Mouse (Mus musculus) hindbrain, embryonic 16.5 days (tissue): Measurements from ENCODE around the gene Tmprss11a. TPM values are rescaled to one million over a fixed set of nuclear protein-coding genes. Genes with fewer than 3 reads are reported as not detected.

ENCODE experiments used
- ATAC-seq: fragments of 200-750 bp; cut with Nextera tagmentation; 2 replicates; pipeline ENCODE4 v1.8.0; 2017; ENCODE audit warnings: moderate TSS enrichment, moderate library complexity
- H3K27ac ChIP-seq: fragments of 300-500 bp; sonication (generic); 2 replicates; pipeline ENCODE4 v1.5.1; 2014; ENCODE audit warnings: low read depth, mild to moderate bottlenecking, control low read depth, low read length, moderate library complexity
- H3K27me3 ChIP-seq: fragments of 300-500 bp; sonication (generic); replicated peaks from 2 replicates; pipeline ENCODE4 v1.6.1; 2014; ENCODE audit warnings: low read length; ENCODE audit not compliant: control insufficient read depth, insufficient read depth
- H3K36me3 ChIP-seq: fragments of 300-500 bp; sonication (generic); 2 replicates; pipeline ENCODE4 v1.6.1; 2014; ENCODE audit warnings: mild to moderate bottlenecking, low read length, moderate library complexity, mixed read lengths; ENCODE audit not compliant: control insufficient read depth, insufficient read depth
- H3K4me1 ChIP-seq: fragments of 300-500 bp; sonication (generic); 2 replicates; pipeline ENCODE4 v1.6.1; 2014; ENCODE audit warnings: low read depth, low read length; ENCODE audit not compliant: control insufficient read depth, insufficient read depth
- H3K4me2 ChIP-seq: fragments of 300-500 bp; sonication (generic); 2 replicates; pipeline ENCODE4 v1.6.1; 2014; ENCODE audit warnings: mild to moderate bottlenecking, low read length, control low read depth, moderate library complexity
- H3K4me3 ChIP-seq: fragments of 300-500 bp; sonication (generic); 2 replicates; pipeline ENCODE4 v1.5.1; 2014; ENCODE audit warnings: mild to moderate bottlenecking, low read length, control low read depth, moderate library complexity
- H3K9ac ChIP-seq: fragments of 300-500 bp; sonication (generic); 2 replicates; pipeline ENCODE4 v1.6.1; 2014; ENCODE audit warnings: low read depth, mild to moderate bottlenecking, control low read depth, low read length, moderate library complexity
- H3K9me3 ChIP-seq: fragments of 300-500 bp; sonication (generic); 2 replicates; pipeline ENCODE4 v1.6.1; 2014; ENCODE audit warnings: mild to moderate bottlenecking, low read length, moderate library complexity; ENCODE audit not compliant: control insufficient read depth
- WGBS: fragments of 180-500 bp; shearing (Covaris S2); extraction: QIAGEN DNeasy Blood & Tissue Kit; methylation state at CpG from one replicate; pipeline ENCODE4 v1.1.7; 2014; 5-methylcytosine and 5-hydroxymethylcytosine counted together
- polyA plus RNA-seq: library from polyadenylated mRNA; unstranded; fragments of >200 nt; fragmentation: Nextera tagmentation; extraction: Ambion mirVana; gene quantifications from 2 replicates; pipeline ENCODE4 v1.2.1, GENCODE M21; 2015

The Tmprss11a gene
- polyA plus RNA-seq = not detected in 2 replicates

DNA sequence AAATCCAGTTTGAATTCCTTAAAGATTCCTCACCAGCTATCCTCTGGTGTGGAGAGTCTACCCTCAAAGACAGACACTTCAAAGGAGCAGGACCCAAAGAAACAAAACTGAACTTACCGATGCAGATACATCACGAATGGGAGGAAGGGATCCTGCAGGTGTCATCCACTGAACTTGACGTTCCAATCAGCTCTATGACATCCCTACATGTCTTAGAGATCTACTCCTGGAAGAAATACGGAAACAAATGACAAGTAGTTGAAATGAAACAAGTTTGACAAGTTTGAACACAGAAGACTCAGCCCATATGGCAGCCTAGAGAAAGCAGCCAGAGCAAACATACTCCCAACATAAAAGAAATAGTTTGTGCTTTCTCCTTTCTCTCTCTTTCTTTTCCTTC, at the start of gene Tmprss11a:
TSS of gene Tmprss11a (minus strand) at position 101 of the 400 bp plus-strand sequence.
- no peaks in the 10 kb centered on the region for H3K36me3 ChIP-seq
- 70% methylated on average over 4 of the region's 4 CpGs for WGBS
- no peak within 1 kb of the TSS for H3K4me3 ChIP-seq
- H3K27me3 ChIP-seq = no peaks in the 10 kb centered on the region
- H3K9ac ChIP-seq = no peak within 1 kb of the TSS
- no peaks in the 10 kb centered on the region for H3K9me3 ChIP-seq
- H3K4me2 ChIP-seq = no peak within 1 kb of the TSS
- ATAC-seq = no peak
- no peak within 1 kb of the TSS for H3K27ac ChIP-seq
- no peaks in the 10 kb centered on the region for H3K4me1 ChIP-seq

DNA sequence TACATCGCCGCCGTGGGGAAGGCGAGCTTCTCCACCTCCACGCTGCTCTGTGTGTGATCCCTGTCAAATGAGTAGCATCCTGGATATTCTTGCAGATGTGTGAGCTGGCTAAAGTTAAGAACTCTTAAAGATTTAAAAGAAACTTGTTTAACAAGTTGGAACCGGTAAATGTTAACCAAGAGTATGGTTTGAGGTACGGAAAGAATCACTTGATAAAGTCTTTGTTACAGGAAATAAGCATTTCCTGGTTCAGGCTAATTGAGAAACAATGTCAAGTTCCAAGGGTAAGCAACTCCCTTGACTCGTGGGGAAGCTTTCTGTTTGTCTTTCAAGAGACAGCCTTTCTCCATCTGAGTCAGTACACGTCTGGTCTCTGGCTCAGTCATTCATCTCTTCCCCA, 49.7 kb upstream of the Tmprss11a start, which contains the start of gene Tmprss11g:
TSS of gene Tmprss11g (minus strand) at position 101 of the 400 bp plus-strand sequence.
- H3K27ac ChIP-seq = no peak within 1 kb of the TSS
- no peaks in the 10 kb centered on the region for H3K9me3 ChIP-seq
- H3K9ac ChIP-seq = no peak within 1 kb of the TSS
- no peaks in the 10 kb centered on the region for H3K36me3 ChIP-seq
- no peaks in the 10 kb centered on the region for H3K27me3 ChIP-seq
- ATAC-seq = no peak
- no peak within 1 kb of the TSS for H3K4me2 ChIP-seq
- no peaks in the 10 kb centered on the region for H3K4me1 ChIP-seq
- no peak within 1 kb of the TSS for H3K4me3 ChIP-seq
- WGBS = 81% methylated on average over 9 of the region's 9 CpGs

GRCm38 (mm10) chr5:86511538-86511937, 42.7 kb upstream of the Tmprss11a start:
- Histone ChIP-seq H3K9me3 (no peaks in the 10 kb centered on the region), H3K27ac (no peak overlapping the region), H3K36me3 (no peaks in the 10 kb centered on the region), H3K4me1 (no peaks in the 10 kb centered on the region), H3K4me2 (no peak overlapping the region), H3K9ac (no peak overlapping the region), H3K27me3 (no peaks in the 10 kb centered on the region), H3K4me3 (no peak overlapping the region)
- 46% methylated on average over 5 of the region's 5 CpGs for WGBS
- no peak for ATAC-seq

DNA sequence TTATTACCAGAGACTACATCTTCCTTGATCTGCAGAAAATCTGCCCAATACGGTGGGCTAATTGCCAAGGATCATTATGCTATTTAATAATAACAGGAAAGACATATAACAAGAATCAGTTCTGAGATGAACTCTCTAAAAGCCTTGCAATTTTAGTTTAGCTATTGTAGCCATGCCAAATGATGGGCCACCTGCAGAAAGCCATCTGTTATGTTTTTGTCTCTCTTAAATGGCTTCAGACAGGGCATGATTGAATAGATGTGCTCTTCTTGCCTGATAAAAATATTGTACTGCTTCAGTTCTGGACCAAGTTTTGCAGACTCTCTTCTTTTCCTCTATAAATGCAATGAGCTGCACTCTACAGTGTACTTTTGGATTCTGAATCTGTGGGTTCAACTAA, 24.7 kb upstream of the Tmprss11a start:
- Histone ChIP-seq H3K4me1 (no peaks in the 10 kb centered on the region), H3K9ac (no peak overlapping the region), H3K36me3 (no peaks in the 10 kb centered on the region), H3K27me3 (no peaks in the 10 kb centered on the region), H3K27ac (no peak overlapping the region), H3K4me2 (no peak overlapping the region), H3K4me3 (no peak overlapping the region), H3K9me3 (no peaks in the 10 kb centered on the region)
- 77% methylated on average over 1 of the region's 1 CpGs for WGBS
- no peak for ATAC-seq

DNA sequence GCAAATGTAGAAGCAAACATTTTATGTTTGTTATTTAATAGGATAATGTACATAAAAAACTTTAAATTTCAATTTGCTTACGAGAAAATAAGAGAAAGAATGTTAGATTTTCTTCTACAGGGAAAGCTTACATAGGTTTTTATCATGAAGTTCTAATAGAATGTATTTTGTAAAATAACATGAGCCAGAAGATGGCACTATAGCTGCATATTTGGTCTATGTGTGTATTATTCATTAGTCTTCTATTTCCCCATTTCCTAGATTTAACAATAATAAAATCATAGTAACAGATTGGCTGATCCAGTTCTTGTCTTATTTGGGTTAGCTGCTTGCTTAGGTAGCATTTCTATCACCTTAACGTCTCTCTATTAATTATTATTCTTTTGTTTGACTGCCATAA, 13.8 kb upstream of the Tmprss11a start:
- H3K9ac ChIP-seq = no peak overlapping the region
- 74% methylated on average over 2 of the region's 2 CpGs for WGBS
- no peaks in the 10 kb centered on the region for H3K4me1 ChIP-seq
- no peaks in the 10 kb centered on the region for H3K9me3 ChIP-seq
- H3K27me3 ChIP-seq = no peaks in the 10 kb centered on the region
- H3K36me3 ChIP-seq = no peaks in the 10 kb centered on the region
- no peak overlapping the region for H3K4me2 ChIP-seq
- no peak overlapping the region for H3K4me3 ChIP-seq
- ATAC-seq = no peak
- no peak overlapping the region for H3K27ac ChIP-seq

- 80% methylated on average over 1 of the region's 1 CpGs for WGBS
- Histone ChIP-seq H3K4me1 (no peaks in the 10 kb centered on the region), H3K4me3 (no peak overlapping the region), H3K4me2 (no peak overlapping the region), H3K27me3 (no peaks in the 10 kb centered on the region), H3K36me3 (no peaks in the 10 kb centered on the region), H3K9me3 (no peaks in the 10 kb centered on the region), H3K9ac (no peak overlapping the region), H3K27ac (no peak overlapping the region)
- ATAC-seq = no peak
These were observed 13.2 kb upstream of the Tmprss11a start for GRCm38 (mm10) chr5:86482031-86482430.

GRCm38 (mm10) chr5:86473859-86474258, 5.1 kb upstream of the Tmprss11a start:
- WGBS = 87% methylated on average over 9 of the region's 9 CpGs
- H3K4me2 ChIP-seq = no peak overlapping the region
- H3K36me3 ChIP-seq = no peaks in the 10 kb centered on the region
- no peak overlapping the region for H3K4me3 ChIP-seq
- ATAC-seq = no peak
- H3K4me1 ChIP-seq = no peaks in the 10 kb centered on the region
- H3K9me3 ChIP-seq = no peaks in the 10 kb centered on the region
- H3K27me3 ChIP-seq = no peaks in the 10 kb centered on the region
- no peak overlapping the region for H3K27ac ChIP-seq
- H3K9ac ChIP-seq = no peak overlapping the region

DNA sequence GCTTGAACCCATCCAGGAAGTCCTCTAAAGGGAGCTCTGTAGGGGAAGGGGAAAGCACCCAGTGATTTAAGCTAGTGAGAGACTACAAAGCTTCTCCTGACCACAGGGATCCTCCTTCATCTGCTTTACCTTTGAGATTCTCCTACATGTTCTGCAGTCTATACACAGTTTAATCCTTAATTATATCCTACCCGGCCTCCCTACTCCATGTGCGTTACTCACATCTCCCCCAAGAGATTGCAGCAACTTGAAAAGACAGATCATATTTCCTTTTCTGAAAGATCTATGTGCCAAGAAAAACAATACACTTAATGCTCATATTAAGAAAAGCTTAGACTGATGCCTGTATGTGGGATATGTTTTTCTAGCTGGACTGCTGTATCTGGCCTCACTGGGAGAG, 29.5 kb downstream of the Tmprss11a start:
- H3K4me1 ChIP-seq = no peaks in the 10 kb centered on the region
- H3K4me3 ChIP-seq = no peak overlapping the region
- H3K4me2 ChIP-seq = no peak overlapping the region
- H3K36me3 ChIP-seq = no peaks in the 10 kb centered on the region
- H3K27ac ChIP-seq = no peak overlapping the region
- ATAC-seq = no peak
- H3K9me3 ChIP-seq = no peaks in the 10 kb centered on the region
- H3K27me3 ChIP-seq = no peaks in the 10 kb centered on the region
- H3K9ac ChIP-seq = no peak overlapping the region
- WGBS = 75% methylated on average over 2 of the region's 2 CpGs

DNA sequence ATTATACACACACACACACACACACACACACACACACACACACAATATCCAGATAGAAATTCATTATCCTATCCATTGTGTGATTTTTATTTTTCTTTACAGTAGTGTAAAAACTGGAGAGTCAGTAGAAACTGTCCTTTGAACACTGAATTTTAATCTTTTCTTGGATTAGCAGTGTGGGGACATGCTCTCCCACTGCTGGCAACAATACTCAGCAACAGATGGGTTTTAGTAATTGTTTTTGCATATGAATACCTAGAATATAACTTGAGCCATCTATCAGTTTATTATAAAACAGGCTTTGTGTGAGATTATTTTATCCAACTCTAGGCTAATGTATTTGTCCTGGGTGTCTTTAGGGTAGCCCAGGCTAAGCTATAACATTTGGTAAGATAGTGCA, 30.2 kb downstream of the Tmprss11a start:
- no peaks in the 10 kb centered on the region for H3K4me1 ChIP-seq
- peak; percentile 17; the same call in 1 of the 2 replicates for ATAC-seq

DNA sequence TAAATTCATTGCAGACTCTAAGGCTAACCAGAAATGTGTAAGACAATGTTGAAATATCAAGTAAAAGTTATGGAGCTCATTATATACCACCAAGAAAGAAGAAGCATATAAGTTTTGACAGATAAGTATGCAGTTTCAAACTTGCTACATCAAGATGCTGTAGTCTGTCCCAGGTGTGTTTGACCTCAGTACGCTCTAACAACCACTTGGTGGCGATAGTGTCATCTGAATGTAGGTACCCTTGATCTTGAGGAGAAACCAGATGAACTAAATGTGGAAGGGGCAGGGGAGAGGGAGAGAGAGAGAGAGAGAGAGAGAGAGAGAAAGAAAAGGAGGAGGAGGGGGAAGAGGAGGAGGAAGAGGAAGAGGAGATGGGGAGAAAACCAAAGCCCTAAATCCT, 36.1 kb downstream of the Tmprss11a start:
- ATAC-seq = 0 out of 2 replicates have a peak, but pooled peaks have one; percentile 61
- 0% methylated on average over 2 of the region's 2 CpGs for WGBS
- no peaks in the 10 kb centered on the region for H3K36me3 ChIP-seq

More for the DNA sequence above, 30.2 kb downstream of the Tmprss11a start:
- Histone ChIP-seq H3K36me3 (no peaks in the 10 kb centered on the region), H3K4me3 (no peak overlapping the region), H3K9me3 (no peaks in the 10 kb centered on the region), H3K4me2 (no peak overlapping the region), H3K27ac (no peak overlapping the region), H3K9ac (no peak overlapping the region), H3K27me3 (no peaks in the 10 kb centered on the region)

More for the DNA sequence above, 36.1 kb downstream of the Tmprss11a start:
- no peak overlapping the region for H3K9ac ChIP-seq
- no peaks in the 10 kb centered on the region for H3K4me1 ChIP-seq
- no peak overlapping the region for H3K4me3 ChIP-seq
- H3K4me2 ChIP-seq = no peak overlapping the region
- H3K27ac ChIP-seq = no peak overlapping the region
- H3K27me3 ChIP-seq = no peaks in the 10 kb centered on the region
- no peaks in the 10 kb centered on the region for H3K9me3 ChIP-seq
